ENCODE assay signal across 10 mouse cellular contexts in the genomic region with DNA sequence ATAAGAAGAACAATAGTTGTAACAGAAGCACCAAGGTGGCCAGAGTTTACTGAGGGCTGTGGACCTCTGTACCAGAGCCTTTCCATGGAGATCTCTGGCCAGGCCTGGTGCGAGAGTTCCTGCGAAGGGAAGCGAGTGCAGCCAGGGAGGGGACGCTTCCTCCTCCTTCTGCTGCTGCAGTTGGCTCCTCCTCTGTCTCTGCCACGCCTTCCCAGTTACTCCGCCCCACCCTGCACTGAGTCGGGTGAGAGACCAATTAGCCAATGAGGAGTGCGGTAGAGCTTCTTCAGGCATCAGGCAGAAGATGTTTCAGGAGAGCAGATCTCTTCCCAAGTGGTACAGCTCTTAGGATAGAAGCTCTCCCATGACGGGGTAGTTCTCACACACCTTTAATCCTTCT.
DNase-seq lines count a peak whose midpoint lies in the region; ATAC-seq lines count a peak whose summit lies in the region.
"Had no signal": no experiment of that assay in that cellular context is flagged by ENCODE, and none has a peak within 500 bp of the region (broad histone marks: within the 10 kb centered on the region; RNA-seq: fewer than 3 reads in every experiment).

No protein-coding gene starts in this region.

- H3K36me3 ChIP-seq in kidney, embryonic 15.5 days: no peaks in the 10 kb centered on the region
- H3K36me3 ChIP-seq in neural tube, embryonic 12.5 days: no peaks in the 10 kb centered on the region
- no peaks in the 10 kb centered on the region for H3K36me3 ChIP-seq in forebrain, embryonic 13.5 days (ENCODE audit: poor library complexity, severe bottlenecking)
- H3K36me3 ChIP-seq: embryonic facial prominence, embryonic 15.5 days had no signal

- no peaks in the 10 kb centered on the region for H3K4me1 ChIP-seq in kidney, embryonic 15.5 days
- H3K4me1 ChIP-seq in neural tube, embryonic 12.5 days: no peaks in the 10 kb centered on the region
- H3K4me1 ChIP-seq in forebrain, embryonic 13.5 days: peaks cover 11% of the 10 kb centered on the region; the same call in 1 of the 2 replicates
- H3K4me1 ChIP-seq: embryonic facial prominence, embryonic 15.5 days had no signal

- H3K27me3 ChIP-seq in kidney, embryonic 15.5 days: no peaks in the 10 kb centered on the region
- no peaks in the 10 kb centered on the region for H3K27me3 ChIP-seq in neural tube, embryonic 12.5 days (replicated peaks)
- H3K27me3 ChIP-seq in forebrain, embryonic 13.5 days: no peaks in the 10 kb centered on the region
- H3K27me3 ChIP-seq: embryonic facial prominence, embryonic 15.5 days had no signal

- no peak overlapping the region for H3K4me2 ChIP-seq in kidney, embryonic 15.5 days
- no peak overlapping the region for H3K4me2 ChIP-seq in neural tube, embryonic 12.5 days (replicated peaks)
- no peak overlapping the region for H3K4me2 ChIP-seq in forebrain, embryonic 13.5 days
- H3K4me2 ChIP-seq: embryonic facial prominence, embryonic 15.5 days had no signal

- no peak overlapping the region for H3K27ac ChIP-seq in kidney, embryonic 15.5 days
- H3K27ac ChIP-seq in neural tube, embryonic 12.5 days: no peak overlapping the region
- no peak overlapping the region for H3K27ac ChIP-seq in forebrain, embryonic 13.5 days
- H3K27ac ChIP-seq: embryonic facial prominence, embryonic 15.5 days had no signal

- DNase-seq in kidney, adult 11 months: no peak
- no peak for DNase-seq in neural tube, embryonic 10.5 days (ENCODE audit: extremely low spot score, low spot score)
- no peak for DNase-seq in urinary bladder, postnatal 36 days (ENCODE audit: low spot score in 2 of 2)
- DNase-seq in spleen, postnatal 14 days (ENCODE audit: low spot score in 2 of 2): no peak
- DNase-seq: gastrocnemius, postnatal 10 days; heart, postnatal 14 days had no signal

- H3K9ac ChIP-seq in kidney, embryonic 15.5 days: no peak overlapping the region
- no peak overlapping the region for H3K9ac ChIP-seq in neural tube, embryonic 12.5 days
- H3K9ac ChIP-seq in forebrain, embryonic 13.5 days: no peak overlapping the region
- H3K9ac ChIP-seq: embryonic facial prominence, embryonic 15.5 days had no signal

- no peak overlapping the region for H3K4me3 ChIP-seq in kidney, embryonic 15.5 days (replicated peaks)
- no peak overlapping the region for H3K4me3 ChIP-seq in neural tube, embryonic 12.5 days
- no peak overlapping the region for H3K4me3 ChIP-seq in forebrain, embryonic 13.5 days
- H3K4me3 ChIP-seq: embryonic facial prominence, embryonic 15.5 days had no signal

- peak; percentile 84 for ATAC-seq in kidney, embryonic 15.5 days (replicated peaks; ENCODE audit: low FRiP score)
- ATAC-seq in neural tube, embryonic 12.5 days (ENCODE audit: low FRiP score, low read depth): 0 out of 2 replicates have a peak, but pooled peaks have one; percentile 37
- peak; percentile 16; the same call in 1 of the 2 replicates for ATAC-seq in forebrain, embryonic 13.5 days

- 26% methylated on average over 9 of the region's 9 CpGs for WGBS in kidney, embryonic 15.5 days
- WGBS in neural tube, embryonic 12.5 days: 36% methylated on average over 9 of the region's 9 CpGs
- WGBS in forebrain, embryonic 13.5 days: 38% methylated on average over 9 of the region's 9 CpGs

- no peaks in the 10 kb centered on the region for H3K9me3 ChIP-seq in kidney, embryonic 15.5 days (replicated peaks)
- H3K9me3 ChIP-seq in neural tube, embryonic 12.5 days: no peaks in the 10 kb centered on the region
- H3K9me3 ChIP-seq in forebrain, embryonic 13.5 days (replicated peaks): no peaks in the 10 kb centered on the region
- H3K9me3 ChIP-seq: embryonic facial prominence, embryonic 15.5 days had no signal

Comparison
In these comparisons a context has a peak if more than half of its experiments do, and no peak if none do; other contexts are left out.
1. ATAC-seq: peak in every context shown above with its lines; median percentile 84 in kidney, embryonic 15.5 days; 37 in neural tube, embryonic 12.5 days; 16 in forebrain, embryonic 13.5 days.